Mouse (Mus musculus) spleen, adult 12 weeks (tissue): ENCODE measurements around the gene Lhx2.

ENCODE experiments used
- DNase-seq: peaks from one replicate; pipeline ENCODE4 v3.0.0; 2022; ENCODE audit warnings: low spot score

Gene Lhx2

DNA sequence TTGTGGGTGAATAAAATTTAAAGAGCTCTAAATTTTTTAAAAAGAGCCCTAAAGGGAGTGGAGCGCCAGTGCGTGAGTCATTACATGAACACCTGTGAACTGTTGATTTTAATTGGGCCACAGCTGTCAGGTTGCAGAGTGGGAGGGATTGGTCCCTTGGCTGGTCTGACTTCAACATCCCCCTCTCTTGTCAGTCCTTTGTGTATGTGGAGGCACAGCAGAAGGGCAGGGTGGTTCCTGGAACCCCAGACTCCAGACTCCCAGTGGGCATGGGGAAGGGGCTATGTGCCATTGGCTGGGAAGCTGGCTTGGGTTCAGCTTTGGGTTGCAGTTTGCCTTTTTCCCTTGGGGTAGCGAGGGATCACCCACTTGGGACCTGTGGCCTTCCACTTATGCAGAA is 70.2 kb downstream of the Lhx2 start:
- DNase-seq = no peak

DNA sequence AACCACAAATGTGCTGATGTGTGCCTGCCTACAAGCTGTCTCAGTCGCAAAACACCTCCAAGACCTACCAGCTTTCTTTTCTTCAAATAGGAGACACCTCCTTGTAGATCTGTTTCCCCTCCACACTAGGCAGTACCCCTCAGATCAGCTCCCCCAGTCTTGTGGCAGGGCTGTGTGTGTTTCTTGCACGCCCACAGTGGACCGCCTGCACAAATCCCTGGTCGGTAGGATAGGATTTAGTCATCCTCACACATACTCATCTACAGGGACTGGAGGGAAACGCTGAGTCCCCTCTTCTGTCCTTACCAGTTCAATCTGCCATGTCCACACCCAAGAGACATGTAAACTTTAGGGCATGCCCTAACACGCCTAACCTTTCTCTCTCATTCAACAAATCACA is 71.1 kb downstream of the Lhx2 start:
- DNase-seq = no peak

DNA sequence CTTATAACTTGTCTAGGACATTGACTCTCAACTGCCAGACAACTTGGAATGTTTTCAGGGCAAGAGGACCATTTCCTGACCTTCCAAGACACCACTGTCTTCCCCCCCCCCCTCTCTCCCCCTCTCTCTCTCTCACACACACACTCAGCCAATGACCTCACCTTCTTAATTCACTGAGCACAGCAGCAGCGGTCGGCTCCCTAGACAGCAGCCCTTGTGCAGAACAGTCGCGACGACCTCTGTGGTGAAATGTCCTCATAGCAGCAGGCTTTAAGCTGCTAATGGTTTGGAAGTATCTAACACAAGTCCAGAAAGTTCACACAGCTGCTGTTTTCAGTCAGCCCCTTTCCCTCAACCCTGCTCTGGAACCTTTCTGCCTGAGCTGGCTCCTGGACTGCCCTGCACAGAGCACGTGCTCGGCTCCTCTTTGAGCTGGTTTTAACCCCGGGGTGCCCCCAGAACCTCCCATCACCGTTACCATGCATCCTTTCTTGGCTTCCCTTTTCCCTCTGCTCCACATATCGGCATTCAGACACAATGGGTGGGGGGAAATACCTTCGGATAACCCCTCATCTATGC is 73.6 kb downstream of the Lhx2 start:
- DNase-seq = no peak

DNA sequence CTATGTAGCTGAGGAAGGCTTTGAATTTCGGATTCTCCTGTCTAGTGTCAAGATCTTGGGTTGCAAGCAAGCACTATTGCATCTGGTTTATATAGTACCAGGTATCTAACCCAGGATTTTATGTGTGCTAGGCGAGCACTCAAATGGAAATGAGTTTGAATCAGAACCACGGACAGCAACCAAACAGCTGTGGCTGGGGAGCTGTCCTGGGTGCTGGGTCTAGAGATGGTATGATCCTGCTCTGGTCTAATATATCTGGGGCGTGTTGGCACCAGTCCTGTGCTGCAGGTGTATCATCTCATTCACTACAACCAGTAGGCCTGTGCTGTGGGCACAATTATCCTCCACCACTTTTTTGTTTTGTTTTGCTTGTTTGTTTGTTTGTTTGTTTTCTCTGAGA is 78.9 kb downstream of the Lhx2 start:
- DNase-seq = no peak
